Mouse (Mus musculus) common myeloid progenitor, adult 5-6 weeks (primary cell): Measurements from ENCODE around the gene Atl3. TPM values are rescaled to one million over a fixed set of nuclear protein-coding genes. Genes with fewer than 3 reads are reported as not detected.

Experiments
- ATAC-seq: replicated peaks from 2 replicates; pipeline ENCODE4 v1.8.0; 2016; ENCODE audit warnings: low read depth, mild to moderate bottlenecking, moderate TSS enrichment, inconsistent platforms; ENCODE audit not compliant: poor library complexity, severe bottlenecking
- total RNA-seq: library from RNA; stranded (forward); fragments of 200-1000, 187-1606 nt; gene quantifications from 2 replicates; pipeline ENCODE4 v1.2.3, GENCODE M21; 2017

Atl3 gene
- total RNA-seq: 76.9 and 116 TPM in 2 replicates

GRCm38 (mm10) chr19:7493352-7494186 lies at the start of gene Atl3:
Gene Atl3 (plus strand): TSS chr19:7494040.
- ATAC-seq: no peak

GRCm38 (mm10) chr19:7445105-7445504 lies 48.7 kb upstream of the Atl3 start:
- no peak for ATAC-seq

GRCm38 (mm10) chr19:7445596-7445995 lies 48.2 kb upstream of the Atl3 start:
- ATAC-seq: no peak

GRCm38 (mm10) chr19:7456803-7457202 lies 37.0 kb upstream of the Atl3 start:
- ATAC-seq: no peak

GRCm38 (mm10) chr19:7458901-7459300 lies 34.9 kb upstream of the Atl3 start:
- ATAC-seq: no peak

GRCm38 (mm10) chr19:7459370-7459769 lies 34.5 kb upstream of the Atl3 start:
- no peak for ATAC-seq

GRCm38 (mm10) chr19:7467915-7468314 lies 25.9 kb upstream of the Atl3 start:
- no peak for ATAC-seq

GRCm38 (mm10) chr19:7470643-7471042 lies 23.2 kb upstream of the Atl3 start:
- no peak for ATAC-seq

GRCm38 (mm10) chr19:7479751-7480248 lies 14.0 kb upstream of the Atl3 start:
- ATAC-seq: no peak

GRCm38 (mm10) chr19:7481541-7482265 lies 12.1 kb upstream of the Atl3 start:
- ATAC-seq: no peak

- no peak for ATAC-seq
These were observed 11.6 kb upstream of the Atl3 start for GRCm38 (mm10) chr19:7482266-7482598.

- peak; percentile 70 for ATAC-seq
These were observed 11.0 kb upstream of the Atl3 start, which contains the start of gene Rtn3 for GRCm38 (mm10) chr19:7482599-7483511. Gene Rtn3 (minus strand): TSS chr19:7483281.

GRCm38 (mm10) chr19:7483512-7483882 lies 10.3 kb upstream of the Atl3 start:
- peak; percentile 48 for ATAC-seq

GRCm38 (mm10) chr19:7484076-7484475 lies 9.8 kb upstream of the Atl3 start:
- ATAC-seq: no peak

- 0 out of 2 replicates have a peak, but pooled peaks have one; percentile 27 for ATAC-seq
These were observed 6.2 kb upstream of the Atl3 start for GRCm38 (mm10) chr19:7487680-7488079.

- ATAC-seq: no peak
These were observed 1.9 kb upstream of the Atl3 start for GRCm38 (mm10) chr19:7491960-7492359.

GRCm38 (mm10) chr19:7492682-7493081 lies 1.2 kb upstream of the Atl3 start:
- ATAC-seq: no peak

- peak; percentile 87 for ATAC-seq
These were observed 561 bp downstream of the Atl3 start for GRCm38 (mm10) chr19:7494187-7495015.
